Mouse (Mus musculus) heart, adult 2 months (tissue): Measurements from ENCODE around the gene Myl3. TPM values are rescaled to one million over a fixed set of nuclear protein-coding genes. Genes with fewer than 3 reads are reported as not detected.

Source experiments
- DNase-seq, 2 experiments: peaks; one replicate each; pipeline ENCODE4 v3.0.0; 2021
- H3K27ac ChIP-seq: fragments of 200-600 bp; 2 replicates; pipeline ENCODE4 v1.8.1; 2022
- H3K27me3 ChIP-seq: fragments of 200-500 bp; 2 replicates; pipeline ENCODE4 v1.6.1; 2012; ENCODE audit warnings: mild to moderate bottlenecking, low read length, inconsistent platforms, mixed read lengths; ENCODE audit not compliant: control insufficient read depth, insufficient read depth
- H3K36me3 ChIP-seq: fragments of 200-500 bp; 2 replicates; pipeline ENCODE4 v1.6.1; 2012; ENCODE audit warnings: low read length, inconsistent platforms; ENCODE audit not compliant: control insufficient read depth, insufficient read depth
- H3K4me1 ChIP-seq: fragments of 200-500 bp; 2 replicates; pipeline ENCODE4 v1.6.1; 2011; ENCODE audit warnings: low read length; ENCODE audit not compliant: control insufficient read depth, insufficient read depth
- H3K4me3 ChIP-seq: fragments of 200-600 bp; 2 replicates; pipeline ENCODE4 v1.8.1; 2022
- H3K79me2 ChIP-seq: fragments of 200-500 bp; replicated peaks from 2 replicates; pipeline ENCODE4 v1.6.1; 2012; ENCODE audit warnings: mild to moderate bottlenecking, inconsistent platforms, low read length, moderate library complexity, mixed read lengths; ENCODE audit not compliant: control insufficient read depth, insufficient read depth
- H3K9ac ChIP-seq: fragments of 200-500 bp; 2 replicates; pipeline ENCODE4 v1.6.1; 2012; ENCODE audit warnings: low read depth, mild to moderate bottlenecking, control low read depth, inconsistent platforms, low read length, mixed read lengths
- CTCF ChIP-seq: fragments of 200-600 bp; IDR thresholded peaks from 2 replicates; pipeline ENCODE4 v1.8.1; 2022; ENCODE audit warnings: antibody characterized with exemption, mild to moderate bottlenecking, moderate library complexity
- EP300 ChIP-seq: fragments of 200-500 bp; IDR thresholded peaks from 2 replicates; pipeline ENCODE4 v1.6.1; 2011; ENCODE audit warnings: low read depth, low read length, control low read depth; ENCODE audit not compliant: insufficient read depth
- POLR2A ChIP-seq: fragments of 200-500 bp; IDR thresholded peaks from 2 replicates; pipeline ENCODE4 v1.6.1; 2011; ENCODE audit warnings: mild to moderate bottlenecking, low read depth, low read length, control low read depth; ENCODE audit not compliant: insufficient read depth
- WGBS: fragments of 180-500 bp; shearing (Covaris S2); methylation state at CpG from one replicate; pipeline ENCODE4 v1.1.7; 2018; 5-methylcytosine and 5-hydroxymethylcytosine counted together
- intact Hi-C: fragments of 180-260 bp; cut with DNase I; formaldehyde crosslinking; loops from one replicate; pipeline ENCODE4 v1.15.1; 2025
- polyA plus RNA-seq: library from polyadenylated mRNA; depleted of rRNA; stranded (reverse); fragments of >200 nt; gene quantifications from 2 replicates; pipeline ENCODE4 v1.2.3, GENCODE M21; 2012
- total RNA-seq, 2 experiments: library from RNA; stranded (reverse); gene quantifications; 2 replicates each; pipeline ENCODE4 v1.2.3; 2021

Myl3 gene
- total and polyA plus RNA-seq, 3 experiments, result 9,227 to 11,139 (median 9,326) TPM

GRCm38 (mm10) chr9:110701114-110702032 lies 40.3 kb upstream of the Myl3 start:
- intact Hi-C loops, result no loop called here
- Histone ChIP-seq H3K4me3 (no peak overlapping the region), H3K79me2 (no peaks in the 10 kb centered on the region), H3K9ac (no peak overlapping the region), H3K27ac (no peak overlapping the region), H3K36me3 (no peaks in the 10 kb centered on the region), H3K27me3 (no peaks in the 10 kb centered on the region), H3K4me1 (peaks cover 6% of the 10 kb centered on the region)
- no peak for TF ChIP-seq CTCF
- no peak for TF ChIP-seq EP300
- TF ChIP-seq POLR2A, result no peak
- WGBS, result 84% methylated on average over 12 of the region's 12 CpGs
- DNase-seq, result no peak

GRCm38 (mm10) chr9:110702848-110703247 lies 38.8 kb upstream of the Myl3 start:
- 47% methylated on average over 1 of the region's 1 CpGs for WGBS
- peaks cover 3% of the 10 kb centered on the region; the same call in 1 of the 2 replicates for H3K4me1 ChIP-seq
- no peak overlapping the region; the same call in 1 of the 2 replicates for H3K27ac ChIP-seq
- H3K4me3 ChIP-seq, result no peak overlapping the region
- peak in 1 of 2 experiments; percentile 43 for DNase-seq
- H3K36me3 ChIP-seq, result no peaks in the 10 kb centered on the region
- no peaks in the 10 kb centered on the region for H3K79me2 ChIP-seq
- intact Hi-C loops, result no loop called here
- H3K9ac ChIP-seq, result no peak overlapping the region
- no peaks in the 10 kb centered on the region for H3K27me3 ChIP-seq
- TF ChIP-seq POLR2A (no peak), EP300 (no peak), CTCF (no peak)

- Histone ChIP-seq H3K4me3 (no peak overlapping the region), H3K79me2 (no peaks in the 10 kb centered on the region), H3K36me3 (no peaks in the 10 kb centered on the region), H3K9ac (no peak overlapping the region), H3K27ac (no peak overlapping the region), H3K4me1 (peaks cover 5% of the 10 kb centered on the region; the same call in 1 of the 2 replicates), H3K27me3 (no peaks in the 10 kb centered on the region)
- 96% methylated on average over 6 of the region's 6 CpGs for WGBS
- TF ChIP-seq POLR2A (no peak), CTCF (no peak), EP300 (no peak)
- DNase-seq, result no peak
- intact Hi-C loops, result no loop called here
Measured at GRCm38 (mm10) chr9:110703951-110704350, 37.7 kb upstream of the Myl3 start.

DNA sequence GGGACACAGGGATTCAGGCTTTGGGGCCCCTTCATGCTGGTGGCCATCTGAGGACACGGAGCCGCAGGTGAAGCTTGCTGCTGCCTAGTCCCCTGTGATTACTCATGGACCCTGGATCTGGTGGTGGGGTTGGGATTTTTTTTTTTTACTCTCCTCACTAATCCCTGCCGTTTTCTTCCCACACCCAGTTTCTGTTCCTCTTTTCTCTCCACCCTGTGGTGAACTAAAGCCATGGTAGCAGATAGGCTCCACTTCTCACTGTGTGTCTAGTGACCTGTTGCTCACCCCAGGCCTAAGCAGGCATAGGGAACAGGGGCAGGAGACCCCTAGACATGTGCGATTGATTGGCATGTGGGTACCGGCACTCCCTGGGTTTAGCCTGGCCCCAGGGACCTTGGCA lies 34.9 kb upstream of the Myl3 start:
- Histone ChIP-seq H3K4me1 (peaks cover 6% of the 10 kb centered on the region), H3K36me3 (no peaks in the 10 kb centered on the region), H3K27ac (no peak overlapping the region), H3K79me2 (peaks cover 1% of the 10 kb centered on the region), H3K9ac (no peak overlapping the region), H3K27me3 (no peaks in the 10 kb centered on the region), H3K4me3 (no peak overlapping the region)
- intact Hi-C loops, result loop anchor here (5.0 kb wide), 1 partner anchor 254 kb away; no protein-coding TSS in a partner anchor
- no peak for TF ChIP-seq EP300
- no peak for TF ChIP-seq POLR2A
- no peak for TF ChIP-seq CTCF
- WGBS, result 82% methylated on average over 5 of the region's 5 CpGs
- DNase-seq, result no peak

DNA sequence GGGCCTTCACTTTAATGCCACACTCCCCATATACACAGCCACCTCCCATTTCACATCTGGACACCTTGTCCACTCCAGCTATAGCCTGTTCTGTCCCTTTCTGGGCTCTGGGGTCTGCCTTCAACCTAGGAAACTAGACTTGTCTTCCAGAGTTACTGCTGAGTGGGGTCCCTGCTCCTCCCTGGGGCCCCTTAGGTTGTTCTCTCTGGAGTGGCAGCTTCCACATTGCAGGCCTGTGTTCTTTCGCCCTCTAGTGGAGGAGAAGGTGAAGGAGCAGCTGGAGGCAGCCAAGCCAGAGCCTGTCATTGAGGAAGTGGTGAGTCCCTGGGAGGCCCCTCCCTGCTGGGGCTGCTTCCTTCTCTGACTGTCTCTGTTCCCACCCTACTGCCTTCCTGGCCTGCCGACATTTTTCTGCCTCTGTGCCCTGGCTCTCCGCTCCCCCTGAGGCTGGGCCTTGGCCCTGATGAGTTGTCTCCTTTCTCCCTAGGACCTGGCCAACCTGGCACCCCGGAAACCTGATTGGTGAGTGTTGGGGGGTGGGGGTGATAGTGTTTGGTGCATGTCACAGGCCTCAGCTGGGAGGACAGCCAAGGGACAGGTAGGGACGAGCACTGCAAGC lies 31.9 kb upstream of the Myl3 start:
- Histone ChIP-seq H3K79me2 (peaks cover 1% of the 10 kb centered on the region), H3K4me3 (peak overlapping the region; percentile 35), H3K27ac (peak overlapping the region; percentile 74), H3K9ac (peak overlapping the region; percentile 64), H3K36me3 (no peaks in the 10 kb centered on the region), H3K4me1 (peaks cover 4% of the 10 kb centered on the region), H3K27me3 (no peaks in the 10 kb centered on the region)
- WGBS, result 16% methylated on average over 5 of the region's 5 CpGs
- peak; percentile 79 to 88 for DNase-seq
- peak; percentile 50 for TF ChIP-seq POLR2A
- peak; percentile 98 for TF ChIP-seq CTCF
- TF ChIP-seq EP300, result peak; percentile 88
- intact Hi-C loops, result loop anchor here (1.0 to 5.0 kb wide), 5 partner anchors 37 to 299 kb away; no protein-coding TSS in a partner anchor
